ENCODE assay signal across 29 mouse cellular contexts in genomic region chr12:102908191-102908590, GRCm38 (mm10). TPM values are rescaled to one million over a fixed set of nuclear protein-coding genes. Genes with fewer than 3 reads are reported as not detected.
A peak's percentile ranks its signal among the peaks of the same experiment; 100 is the strongest.
DNase-seq lines count a peak whose midpoint lies in the region; ATAC-seq and TF ChIP-seq lines count a peak whose summit lies in the region.
"Had no signal": no experiment of that assay in that cellular context is flagged by ENCODE, and none has a peak within 500 bp of the region (broad histone marks: within the 10 kb centered on the region; RNA-seq: fewer than 3 reads in every experiment).

No protein-coding gene starts in this region.

- WGBS in midbrain, postnatal 0 days, result 31% methylated on average over 3 of the region's 3 CpGs
- 33% methylated on average over 3 of the region's 3 CpGs for WGBS in midbrain, embryonic 10.5 days

- peak; percentile 52 for DNase-seq in midbrain, postnatal 0 days (ENCODE audit: low spot score)
- DNase-seq in midbrain, embryonic 10.5 days (ENCODE audit: low spot score), result no peak
- DNase-seq in cerebellum, adult 9-10 months, result peak; percentile 97
- DNase-seq in layer of hippocampus, adult 18-20 months (ENCODE audit: low spot score in 2 of 2), result peak; percentile 11 to 55
- DNase-seq in heart, postnatal 4 days, result no peak
- DNase-seq in kidney, postnatal 14 days, result no peak
- DNase-seq: B cell, adult 2 months; heart, postnatal 14 days; kidney, adult 18-20 months; kidney, postnatal 10 days; liver; lung, postnatal 10 days; right cerebral cortex, postnatal 25 days; thymus, adult 2 months had no signal

- no peak overlapping the region for H3K4me3 ChIP-seq in midbrain, postnatal 0 days (ENCODE audit: low read depth, low read length)
- no peak overlapping the region for H3K4me3 ChIP-seq in midbrain, embryonic 10.5 days
- H3K4me3 ChIP-seq: heart, embryonic 12.5 days; hindbrain, embryonic 15.5 days; midbrain, embryonic 15.5 days had no signal

- no peaks in the 10 kb centered on the region for H3K36me3 ChIP-seq in midbrain, postnatal 0 days (ENCODE audit: insufficient read depth, low read length)
- H3K36me3 ChIP-seq in midbrain, embryonic 10.5 days, result no peaks in the 10 kb centered on the region
- H3K36me3 ChIP-seq: heart, embryonic 12.5 days; hindbrain, embryonic 15.5 days; midbrain, embryonic 15.5 days had no signal

- no peaks in the 10 kb centered on the region for H3K9me3 ChIP-seq in midbrain, postnatal 0 days (ENCODE audit: low read length)
- no peaks in the 10 kb centered on the region for H3K9me3 ChIP-seq in midbrain, embryonic 10.5 days (replicated peaks)
- H3K9me3 ChIP-seq: heart, embryonic 12.5 days; hindbrain, embryonic 15.5 days; midbrain, embryonic 15.5 days had no signal

- H3K4me1 ChIP-seq in midbrain, postnatal 0 days (ENCODE audit: insufficient read depth, low read length), result no peaks in the 10 kb centered on the region
- H3K4me1 ChIP-seq in midbrain, embryonic 10.5 days, result peaks cover 3% of the 10 kb centered on the region; the same call in 1 of the 2 replicates
- H3K4me1 ChIP-seq: heart, embryonic 12.5 days; hindbrain, embryonic 15.5 days; midbrain, embryonic 15.5 days had no signal

- H3K9ac ChIP-seq in midbrain, postnatal 0 days (replicated peaks; ENCODE audit: low read length, poor library complexity, severe bottlenecking), result no peak overlapping the region
- H3K9ac ChIP-seq: heart, embryonic 12.5 days; hindbrain, embryonic 15.5 days; midbrain, embryonic 15.5 days had no signal

- H3K27ac ChIP-seq in midbrain, postnatal 0 days (ENCODE audit: low read depth, low read length), result no peak overlapping the region
- H3K27ac ChIP-seq in midbrain, embryonic 10.5 days (replicated peaks), result no peak overlapping the region
- H3K27ac ChIP-seq: hindbrain, embryonic 15.5 days; midbrain, embryonic 15.5 days had no signal

- no peak for TF ChIP-seq CTCF in midbrain, postnatal 0 days (IDR thresholded peaks at IDR 0.05)

- ATAC-seq in midbrain, postnatal 0 days (ENCODE audit: low FRiP score), result no peak
- no peak for ATAC-seq in activated CD4-positive, CD25-positive, alpha-beta regulatory T cell, adult 4 months
- ATAC-seq: midbrain, embryonic 15.5 days had no signal

- H3K4me2 ChIP-seq in midbrain, postnatal 0 days (ENCODE audit: low read depth, low read length, poor library complexity, severe bottlenecking), result no peak overlapping the region
- H3K4me2 ChIP-seq: heart, embryonic 12.5 days; hindbrain, embryonic 15.5 days; midbrain, embryonic 15.5 days had no signal

- no peaks in the 10 kb centered on the region for H3K27me3 ChIP-seq in midbrain, postnatal 0 days (ENCODE audit: insufficient read depth, low read length)
- no peaks in the 10 kb centered on the region for H3K27me3 ChIP-seq in midbrain, embryonic 10.5 days (ENCODE audit: low read depth, poor library complexity, severe bottlenecking)
- H3K27me3 ChIP-seq: heart, embryonic 12.5 days; hindbrain, embryonic 15.5 days; midbrain, embryonic 15.5 days had no signal

RNA-seq across cellular contexts. Expression of gene Cox8c, which starts 9.1 kb away (rescaled TPM):
- total RNA-seq in midbrain, postnatal 0 days (2014; rRNA removed), result not detected in 2 replicates
- polyA plus RNA-seq in midbrain, postnatal 0 days (2015; fragmentation: Nextera tagmentation; extraction: Ambion mirVana), result not detected in 2 replicates
- polyA plus RNA-seq in midbrain, embryonic 10.5 days (2016; fragmentation: Nextera tagmentation; extraction: Ambion mirVana), result not detected in 2 replicates
- not detected for total RNA-seq in layer of hippocampus, adult 18-20 months (2021)
- total RNA-seq in heart, postnatal 4 days (2021), result not detected
- polyA plus RNA-seq in activated CD4-positive, CD25-positive, alpha-beta regulatory T cell, adult 4 months (2017; shearing (Covaris generic)), result not detected
- total RNA-seq: adrenal gland, adult 18-20 months; gastrocnemius, adult 18-20 months; granulocyte monocyte progenitor cell, adult 5-6 weeks; heart, postnatal 14 days; layer of hippocampus, postnatal 36 days; left cerebral cortex, postnatal 36 days; megakaryocyte progenitor cell, adult 5-6 weeks; neutrophil, adult 5-6 weeks had no signal
- polyA plus RNA-seq: forebrain, embryonic 11.5 days; heart, embryonic 12.5 days; hindbrain, embryonic 15.5 days; liver, embryonic 16.5 days; midbrain, embryonic 15.5 days; stomach, embryonic 16.5 days; thymus, adult 2 months; urinary bladder, adult 2 months had no signal

RNA-seq across cellular contexts. Expression of gene Btbd7, which starts 29.9 kb away (rescaled TPM):
- 32.2 and 33.8 TPM in 2 replicates for total RNA-seq in midbrain, postnatal 0 days (2014; rRNA removed)
- polyA plus RNA-seq in midbrain, postnatal 0 days (2015; fragmentation: Nextera tagmentation; extraction: Ambion mirVana), result 6.8 and 9.2 TPM in 2 replicates
- polyA plus RNA-seq in midbrain, embryonic 10.5 days (2016; fragmentation: Nextera tagmentation; extraction: Ambion mirVana), result 15.8 and 16.4 TPM in 2 replicates
- 10 to 100 TPM; 19.2 to 19.6 TPM for total RNA-seq in layer of hippocampus, adult 18-20 months (2021)
- total RNA-seq in heart, postnatal 4 days (2021), result 10 to 100 TPM; 34.6 to 35.0 TPM
- polyA plus RNA-seq in activated CD4-positive, CD25-positive, alpha-beta regulatory T cell, adult 4 months (2017; shearing (Covaris generic)), result 1 to 10 TPM; 8.6 to 8.7 TPM

RNA-seq across cellular contexts. Expression of gene Unc79, which starts 40.5 kb away (rescaled TPM):
- 39.5 and 44.5 TPM in 2 replicates for total RNA-seq in midbrain, postnatal 0 days (2014; rRNA removed)
- polyA plus RNA-seq in midbrain, postnatal 0 days (2015; fragmentation: Nextera tagmentation; extraction: Ambion mirVana), result 4.5 and 6.7 TPM in 2 replicates
- polyA plus RNA-seq in midbrain, embryonic 10.5 days (2016; fragmentation: Nextera tagmentation; extraction: Ambion mirVana), result 0.70 and 1.3 TPM in 2 replicates
- 10 to 100 TPM; 49.3 to 49.6 TPM for total RNA-seq in layer of hippocampus, adult 18-20 months (2021)
- under 1 TPM; 0.17 to 0.29 TPM for total RNA-seq in heart, postnatal 4 days (2021)
- under 1 TPM; 0.32 to 0.60 TPM for polyA plus RNA-seq in activated CD4-positive, CD25-positive, alpha-beta regulatory T cell, adult 4 months (2017; shearing (Covaris generic))
- total RNA-seq: granulocyte monocyte progenitor cell, adult 5-6 weeks had no signal

Comparison
In these comparisons a context has a peak if more than half of its experiments do, and no peak if none do; other contexts are left out.
1. DNase-seq: peak in midbrain, postnatal 0 days (single experiment), cerebellum, adult 9-10 months (single experiment) and layer of hippocampus, adult 18-20 months (2 of 2); none in midbrain, embryonic 10.5 days (single experiment), heart, postnatal 4 days (single experiment) and kidney, postnatal 14 days (single experiment).
2. RNA of gene Unc79, which starts 40.5 kb away (total RNA-seq): 49.3 to 49.6 TPM in layer of hippocampus, adult 18-20 months and 39.5 to 44.5 TPM in midbrain, postnatal 0 days; 0.17 to 0.29 TPM in heart, postnatal 4 days; every median in the first group is over 10 times any median in the second.